Comparison of ENCODE assay signal across 9 mouse cellular contexts in genomic region chr2:58159880-58160279, GRCm38 (mm10). TPM values are rescaled to one million over a fixed set of nuclear protein-coding genes. Genes with fewer than 3 reads are reported as not detected.
DNase-seq lines count a peak whose midpoint lies in the region; ATAC-seq lines count a peak whose summit lies in the region.
"Had no signal": no experiment of that assay in that cellular context is flagged by ENCODE, and none has a peak within 500 bp of the region (broad histone marks: within the 10 kb centered on the region; RNA-seq: fewer than 3 reads in every experiment).

No protein-coding gene starts in this region.

- H3K4me2 ChIP-seq in heart, embryonic 11.5 days, result no peak overlapping the region
- no peak overlapping the region for H3K4me2 ChIP-seq in midbrain, embryonic 14.5 days (ENCODE audit: low read length)
- H3K4me2 ChIP-seq: forebrain, embryonic 13.5 days had no signal

- no peaks in the 10 kb centered on the region for H3K9me3 ChIP-seq in heart, embryonic 11.5 days (replicated peaks; ENCODE audit: control insufficient read depth, low read length)
- H3K9me3 ChIP-seq in midbrain, embryonic 14.5 days (ENCODE audit: control insufficient read depth, low read length), result no peaks in the 10 kb centered on the region
- H3K9me3 ChIP-seq: forebrain, embryonic 13.5 days had no signal

- 87% methylated on average over 13 of the region's 13 CpGs for WGBS in heart, embryonic 11.5 days (ENCODE audit: insufficient replicate concordance)
- WGBS in midbrain, embryonic 14.5 days, result 95% methylated on average over 13 of the region's 13 CpGs

- H3K27me3 ChIP-seq in heart, embryonic 11.5 days (ENCODE audit: control insufficient read depth, insufficient read depth, low read length), result no peaks in the 10 kb centered on the region
- H3K27me3 ChIP-seq in splenic B cell, adult 2 months (ENCODE audit: control insufficient read depth, insufficient read depth, low read length, poor library complexity, severe bottlenecking), result no peaks in the 10 kb centered on the region
- no peaks in the 10 kb centered on the region for H3K27me3 ChIP-seq in midbrain, embryonic 14.5 days (ENCODE audit: control insufficient read depth, insufficient read depth, low read length)
- H3K27me3 ChIP-seq: forebrain, embryonic 13.5 days had no signal

- H3K36me3 ChIP-seq in heart, embryonic 11.5 days (ENCODE audit: control insufficient read depth, insufficient read depth, low read length), result no peaks in the 10 kb centered on the region
- no peaks in the 10 kb centered on the region for H3K36me3 ChIP-seq in splenic B cell, adult 2 months (ENCODE audit: control insufficient read depth, insufficient read depth, low read length, poor library complexity, severe bottlenecking)
- no peaks in the 10 kb centered on the region for H3K36me3 ChIP-seq in midbrain, embryonic 14.5 days (ENCODE audit: control insufficient read depth, insufficient read depth, low read length)

- H3K4me1 ChIP-seq in heart, embryonic 11.5 days (ENCODE audit: control insufficient read depth, insufficient read depth, low read length), result no peaks in the 10 kb centered on the region
- no peaks in the 10 kb centered on the region for H3K4me1 ChIP-seq in brown adipose tissue, adult 24 weeks (ENCODE audit: control insufficient read depth, insufficient read depth, insufficient read length, low read length)
- no peaks in the 10 kb centered on the region for H3K4me1 ChIP-seq in midbrain, embryonic 14.5 days (ENCODE audit: control insufficient read depth, insufficient read depth, low read length)

- DNase-seq in heart, adult 18-20 months, result peak; percentile 29 to 62
- DNase-seq in lung, postnatal 36 days, result peak; percentile 80
- peak; percentile 82 for DNase-seq in splenic B cell, adult 2 months (ENCODE audit: low read depth, low spot score)
- DNase-seq in left cerebral cortex, adult 8-10 months (ENCODE audit: low spot score in 2 of 2), result no peak
- no peak for DNase-seq in frontal cortex, postnatal 36 days (ENCODE audit: low spot score in 2 of 2)
- DNase-seq in midbrain, embryonic 14.5 days, result no peak

- ATAC-seq in heart, embryonic 11.5 days (replicated peaks; ENCODE audit: insufficient number of reproducible peaks, low FRiP score, low TSS enrichment), result no peak
- ATAC-seq in midbrain, embryonic 14.5 days (ENCODE audit: low FRiP score, low TSS enrichment), result no peak
- ATAC-seq: forebrain, embryonic 13.5 days had no signal

- H3K4me3 ChIP-seq in heart, embryonic 11.5 days (ENCODE audit: low read depth, low read length), result no peak overlapping the region
- H3K4me3 ChIP-seq in brown adipose tissue, adult 24 weeks (ENCODE audit: insufficient read depth, low read depth, low read length), result peak overlapping the region; percentile 49
- no peak overlapping the region for H3K4me3 ChIP-seq in midbrain, embryonic 14.5 days (replicated peaks; ENCODE audit: low read depth, low read length)
- H3K4me3 ChIP-seq: forebrain, embryonic 13.5 days had no signal

- H3K9ac ChIP-seq in heart, embryonic 11.5 days (ENCODE audit: low read depth, low read length), result no peak overlapping the region
- no peak overlapping the region for H3K9ac ChIP-seq in midbrain, embryonic 14.5 days (replicated peaks; ENCODE audit: low read length)
- H3K9ac ChIP-seq: forebrain, embryonic 13.5 days had no signal

- H3K27ac ChIP-seq in heart, embryonic 11.5 days (ENCODE audit: low read depth, low read length), result no peak overlapping the region
- H3K27ac ChIP-seq in brown adipose tissue, adult 24 weeks (replicated peaks; ENCODE audit: low read depth, low read length), result peak overlapping the region; percentile 64
- H3K27ac ChIP-seq in midbrain, embryonic 14.5 days (replicated peaks; ENCODE audit: low read depth, low read length), result no peak overlapping the region
- H3K27ac ChIP-seq: forebrain, embryonic 13.5 days had no signal

RNA-seq across cellular contexts. Expression of gene Cytip, which starts 35.5 kb away (rescaled TPM):
- 1 to 10 TPM; 1.9 to 4.3 TPM for total RNA-seq in heart, adult 18-20 months (2021)
- 0.20 TPM in 1 of 2 replicates, not detected in the other for polyA plus RNA-seq in heart, embryonic 11.5 days (2014; fragmentation: Nextera tagmentation; extraction: Ambion mirVana)
- polyA plus RNA-seq in brown adipose tissue, adult 24 weeks (2012; ENCODE audit: insufficient read depth, insufficient read length, missing spikeins), result 1.6 and 2.4 TPM in 2 replicates
- total RNA-seq in left cerebral cortex, adult 8-10 months (2022), result under 1 TPM in 3 of 4 experiments, not detected in 1; 0.07 to 0.98 (median 0.93) TPM
- 0.38 TPM in 1 of 2 replicates, not detected in the other for polyA plus RNA-seq in midbrain, embryonic 14.5 days (2014; fragmentation: Nextera tagmentation; extraction: Ambion mirVana)

Comparison
In these comparisons a context has a peak if more than half of its experiments do, and no peak if none do; other contexts are left out.
1. DNase-seq: peak in heart, adult 18-20 months (2 of 2), lung, postnatal 36 days (single experiment) and splenic B cell, adult 2 months (single experiment); none in left cerebral cortex, adult 8-10 months (0 of 2), frontal cortex, postnatal 36 days (0 of 2) and midbrain, embryonic 14.5 days (single experiment).